Mouse (Mus musculus) embryonic facial prominence, embryonic 13.5 days (tissue): Measurements from ENCODE around the gene Zfp804b. TPM values are rescaled to one million over a fixed set of nuclear protein-coding genes. Genes with fewer than 3 reads are reported as not detected.

ENCODE experiments used
- polyA plus RNA-seq: library from polyadenylated mRNA; unstranded; fragments of >200 nt; fragmentation: Nextera tagmentation; extraction: Ambion mirVana; gene quantifications from 2 replicates; pipeline ENCODE4 v1.2.1, GENCODE M21; 2015

Zfp804b gene
- polyA plus RNA-seq, 1 experiment from 2014 or later = 0.34 TPM

Other genes starting within 250 kb of the Zfp804b start
- 0.21 TPM in 1 of 2 replicates, not detected in the other for gene Tex47, start 40.6 kb downstream of the Zfp804b start, polyA plus RNA-seq